Mouse (Mus musculus): ENCODE data around the gene Canx.

- TF ChIP-seq CTCF (IDR thresholded peaks at IDR 0.05; ENCODE audit: low read depth): peak; percentile 29
- no peak for TF ChIP-seq EP300 (IDR thresholded peaks at IDR 0.05; ENCODE audit: low read depth)
These were observed 48.4 kb downstream of the Canx start for GRCm38 (mm10) chr11:50277025-50277424.

All from liver, postnatal 0 days (tissue).